Mouse (Mus musculus): ENCODE measurements around the gene Gm20388. TPM values are rescaled to one million over a fixed set of nuclear protein-coding genes. Genes with fewer than 3 reads are reported as not detected.

Gm20388 gene
- polyA plus RNA-seq, 1 experiment from 2014 or later: not detected

GRCm38 (mm10) chr8:124196195-124196594, 4285.6 kb downstream of the Gm20388 start:
- Histone ChIP-seq H3K4me3 (ENCODE audit: low read depth, low read length) (no peak overlapping the region), H3K27me3 (ENCODE audit: control insufficient read depth, insufficient read depth, low read length) (no peaks in the 10 kb centered on the region), H3K4me2 (ENCODE audit: low read depth, severe bottlenecking) (no peak overlapping the region), H3K9me3 (ENCODE audit: control insufficient read depth, low read length) (no peaks in the 10 kb centered on the region), H3K27ac (replicated peaks; ENCODE audit: low read depth, low read length) (no peak overlapping the region), H3K4me1 (ENCODE audit: control insufficient read depth, insufficient read depth, low read length) (peaks cover 5% of the 10 kb centered on the region; the same call in 1 of the 2 replicates), H3K36me3 (ENCODE audit: control insufficient read depth, insufficient read depth, low read length) (no peaks in the 10 kb centered on the region), H3K9ac (ENCODE audit: low read length) (no peak overlapping the region)
- ATAC-seq (ENCODE audit: insufficient number of reproducible peaks, low FRiP score, low TSS enrichment, low read depth): no peak
- 59% methylated on average over 5 of the region's 5 CpGs for WGBS
- DNase-seq (ENCODE audit: low spot score): no peak

- DNase-seq (ENCODE audit: low spot score): peak; percentile 34
- H3K27ac ChIP-seq (replicated peaks; ENCODE audit: low read depth, low read length): no peak overlapping the region
Observed at GRCm38 (mm10) chr8:124196797-124197196, 4286.2 kb downstream of the Gm20388 start.

GRCm38 (mm10) chr8:124198230-124198629, 4287.6 kb downstream of the Gm20388 start:
- Histone ChIP-seq H3K27ac (replicated peaks; ENCODE audit: low read depth, low read length) (no peak overlapping the region), H3K4me1 (ENCODE audit: control insufficient read depth, insufficient read depth, low read length) (peaks cover 5% of the 10 kb centered on the region; the same call in 1 of the 2 replicates), H3K9ac (ENCODE audit: low read length) (no peak overlapping the region), H3K36me3 (ENCODE audit: control insufficient read depth, insufficient read depth, low read length) (no peaks in the 10 kb centered on the region), H3K4me3 (ENCODE audit: low read depth, low read length) (no peak overlapping the region), H3K9me3 (ENCODE audit: control insufficient read depth, low read length) (no peaks in the 10 kb centered on the region), H3K4me2 (ENCODE audit: low read depth, severe bottlenecking) (no peak overlapping the region), H3K27me3 (ENCODE audit: control insufficient read depth, insufficient read depth, low read length) (no peaks in the 10 kb centered on the region)
- DNase-seq (ENCODE audit: low spot score) (no peak), ATAC-seq (ENCODE audit: insufficient number of reproducible peaks, low FRiP score, low TSS enrichment, low read depth) (no peak)
- WGBS: 78% methylated on average over 7 of the region's 7 CpGs

More at GRCm38 (mm10) chr8:124196797-124197196, 4286.2 kb downstream of the Gm20388 start:
- WGBS: 55% methylated on average over 5 of the region's 5 CpGs
- H3K4me1 ChIP-seq (ENCODE audit: control insufficient read depth, insufficient read depth, low read length): peaks cover 5% of the 10 kb centered on the region; the same call in 1 of the 2 replicates
- no peaks in the 10 kb centered on the region for H3K27me3 ChIP-seq (ENCODE audit: control insufficient read depth, insufficient read depth, low read length)
- no peaks in the 10 kb centered on the region for H3K9me3 ChIP-seq (ENCODE audit: control insufficient read depth, low read length)
- no peak overlapping the region for H3K9ac ChIP-seq (ENCODE audit: low read length)
- no peak for ATAC-seq (ENCODE audit: insufficient number of reproducible peaks, low FRiP score, low TSS enrichment, low read depth)
- H3K4me2 ChIP-seq (ENCODE audit: low read depth, severe bottlenecking): no peak overlapping the region
- no peak overlapping the region for H3K4me3 ChIP-seq (ENCODE audit: low read depth, low read length)
- no peaks in the 10 kb centered on the region for H3K36me3 ChIP-seq (ENCODE audit: control insufficient read depth, insufficient read depth, low read length)

GRCm38 (mm10) chr8:124200400-124200799, 4289.8 kb downstream of the Gm20388 start:
- DNase-seq (ENCODE audit: low spot score) (no peak), ATAC-seq (ENCODE audit: insufficient number of reproducible peaks, low FRiP score, low TSS enrichment, low read depth) (no peak)
- Histone ChIP-seq H3K36me3 (ENCODE audit: control insufficient read depth, insufficient read depth, low read length) (no peaks in the 10 kb centered on the region), H3K9me3 (ENCODE audit: control insufficient read depth, low read length) (no peaks in the 10 kb centered on the region), H3K9ac (ENCODE audit: low read length) (no peak overlapping the region), H3K4me3 (ENCODE audit: low read depth, low read length) (no peak overlapping the region), H3K4me2 (ENCODE audit: low read depth, severe bottlenecking) (no peak overlapping the region), H3K4me1 (ENCODE audit: control insufficient read depth, insufficient read depth, low read length) (peaks cover 5% of the 10 kb centered on the region; the same call in 1 of the 2 replicates), H3K27ac (replicated peaks; ENCODE audit: low read depth, low read length) (no peak overlapping the region), H3K27me3 (ENCODE audit: control insufficient read depth, insufficient read depth, low read length) (no peaks in the 10 kb centered on the region)
- 76% methylated on average over 7 of the region's 7 CpGs for WGBS

GRCm38 (mm10) chr8:124201706-124202105, 4291.1 kb downstream of the Gm20388 start:
- Histone ChIP-seq H3K4me2 (ENCODE audit: low read depth, severe bottlenecking) (no peak overlapping the region), H3K27ac (replicated peaks; ENCODE audit: low read depth, low read length) (no peak overlapping the region), H3K36me3 (ENCODE audit: control insufficient read depth, insufficient read depth, low read length) (no peaks in the 10 kb centered on the region), H3K9me3 (ENCODE audit: control insufficient read depth, low read length) (no peaks in the 10 kb centered on the region), H3K4me3 (ENCODE audit: low read depth, low read length) (no peak overlapping the region), H3K9ac (ENCODE audit: low read length) (no peak overlapping the region), H3K27me3 (ENCODE audit: control insufficient read depth, insufficient read depth, low read length) (no peaks in the 10 kb centered on the region), H3K4me1 (ENCODE audit: control insufficient read depth, insufficient read depth, low read length) (peaks cover 2% of the 10 kb centered on the region; the same call in 1 of the 2 replicates)
- ATAC-seq (ENCODE audit: insufficient number of reproducible peaks, low FRiP score, low TSS enrichment, low read depth) (no peak), DNase-seq (ENCODE audit: low spot score) (no peak)
- 84% methylated on average over 8 of the region's 8 CpGs for WGBS

- WGBS: 89% methylated on average over 5 of the region's 5 CpGs
- no peak overlapping the region for H3K4me2 ChIP-seq (ENCODE audit: low read depth, severe bottlenecking)
- no peaks in the 10 kb centered on the region for H3K27me3 ChIP-seq (ENCODE audit: control insufficient read depth, insufficient read depth, low read length)
- H3K36me3 ChIP-seq (ENCODE audit: control insufficient read depth, insufficient read depth, low read length): no peaks in the 10 kb centered on the region
- H3K4me1 ChIP-seq (ENCODE audit: control insufficient read depth, insufficient read depth, low read length): no peaks in the 10 kb centered on the region
- no peak for ATAC-seq (ENCODE audit: insufficient number of reproducible peaks, low FRiP score, low TSS enrichment, low read depth)
- DNase-seq (ENCODE audit: low spot score): no peak
- H3K4me3 ChIP-seq (ENCODE audit: low read depth, low read length): no peak overlapping the region
- H3K9me3 ChIP-seq (ENCODE audit: control insufficient read depth, low read length): no peaks in the 10 kb centered on the region
- no peak overlapping the region for H3K27ac ChIP-seq (replicated peaks; ENCODE audit: low read depth, low read length)
- H3K9ac ChIP-seq (ENCODE audit: low read length): no peak overlapping the region
Observed at GRCm38 (mm10) chr8:124202895-124203294, 4292.3 kb downstream of the Gm20388 start.

GRCm38 (mm10) chr8:124204001-124204601, 4293.5 kb downstream of the Gm20388 start:
- no peak for DNase-seq (ENCODE audit: low spot score)
- no peaks in the 10 kb centered on the region for H3K27me3 ChIP-seq (ENCODE audit: control insufficient read depth, insufficient read depth, low read length)
- no peak for ATAC-seq (ENCODE audit: insufficient number of reproducible peaks, low FRiP score, low TSS enrichment, low read depth)
- no peaks in the 10 kb centered on the region for H3K9me3 ChIP-seq (ENCODE audit: control insufficient read depth, low read length)
- H3K4me1 ChIP-seq (ENCODE audit: control insufficient read depth, insufficient read depth, low read length): no peaks in the 10 kb centered on the region
- no peak overlapping the region for H3K4me3 ChIP-seq (ENCODE audit: low read depth, low read length)
- H3K4me2 ChIP-seq (ENCODE audit: low read depth, severe bottlenecking): no peak overlapping the region
- H3K9ac ChIP-seq (ENCODE audit: low read length): no peak overlapping the region
- 83% methylated on average over 13 of the region's 13 CpGs for WGBS
- no peak overlapping the region for H3K27ac ChIP-seq (replicated peaks; ENCODE audit: low read depth, low read length)
- H3K36me3 ChIP-seq (ENCODE audit: control insufficient read depth, insufficient read depth, low read length): no peaks in the 10 kb centered on the region

GRCm38 (mm10) chr8:124212148-124212547, 4301.5 kb downstream of the Gm20388 start:
- 61% methylated on average over 2 of the region's 2 CpGs for WGBS

GRCm38 (mm10) chr8:124216951-124217350, 4306.3 kb downstream of the Gm20388 start:
- Histone ChIP-seq H3K4me1 (ENCODE audit: control insufficient read depth, insufficient read depth, low read length) (peaks cover 16% of the 10 kb centered on the region), H3K27me3 (ENCODE audit: control insufficient read depth, insufficient read depth, low read length) (no peaks in the 10 kb centered on the region), H3K4me3 (ENCODE audit: low read depth, low read length) (no peak overlapping the region), H3K36me3 (ENCODE audit: control insufficient read depth, insufficient read depth, low read length) (no peaks in the 10 kb centered on the region), H3K9ac (ENCODE audit: low read length) (no peak overlapping the region), H3K4me2 (ENCODE audit: low read depth, severe bottlenecking) (no peak overlapping the region), H3K9me3 (ENCODE audit: control insufficient read depth, low read length) (no peaks in the 10 kb centered on the region), H3K27ac (replicated peaks; ENCODE audit: low read depth, low read length) (no peak overlapping the region)
- DNase-seq (ENCODE audit: low spot score) (no peak), ATAC-seq (ENCODE audit: insufficient number of reproducible peaks, low FRiP score, low TSS enrichment, low read depth) (no peak)

More at GRCm38 (mm10) chr8:124212148-124212547, 4301.5 kb downstream of the Gm20388 start:
- no peaks in the 10 kb centered on the region for H3K27me3 ChIP-seq (ENCODE audit: control insufficient read depth, insufficient read depth, low read length)
- H3K9me3 ChIP-seq (ENCODE audit: control insufficient read depth, low read length): no peaks in the 10 kb centered on the region
- H3K4me3 ChIP-seq (ENCODE audit: low read depth, low read length): no peak overlapping the region
- DNase-seq (ENCODE audit: low spot score) (no peak), ATAC-seq (ENCODE audit: insufficient number of reproducible peaks, low FRiP score, low TSS enrichment, low read depth) (no peak)
- no peaks in the 10 kb centered on the region for H3K36me3 ChIP-seq (ENCODE audit: control insufficient read depth, insufficient read depth, low read length)
- H3K9ac ChIP-seq (ENCODE audit: low read length): no peak overlapping the region
- H3K4me2 ChIP-seq (ENCODE audit: low read depth, severe bottlenecking): no peak overlapping the region
- no peaks in the 10 kb centered on the region for H3K4me1 ChIP-seq (ENCODE audit: control insufficient read depth, insufficient read depth, low read length)
- no peak overlapping the region for H3K27ac ChIP-seq (replicated peaks; ENCODE audit: low read depth, low read length)
